Mouse (Mus musculus): ENCODE measurements around the gene Tnfrsf9.

Gene Tnfrsf9

DNA sequence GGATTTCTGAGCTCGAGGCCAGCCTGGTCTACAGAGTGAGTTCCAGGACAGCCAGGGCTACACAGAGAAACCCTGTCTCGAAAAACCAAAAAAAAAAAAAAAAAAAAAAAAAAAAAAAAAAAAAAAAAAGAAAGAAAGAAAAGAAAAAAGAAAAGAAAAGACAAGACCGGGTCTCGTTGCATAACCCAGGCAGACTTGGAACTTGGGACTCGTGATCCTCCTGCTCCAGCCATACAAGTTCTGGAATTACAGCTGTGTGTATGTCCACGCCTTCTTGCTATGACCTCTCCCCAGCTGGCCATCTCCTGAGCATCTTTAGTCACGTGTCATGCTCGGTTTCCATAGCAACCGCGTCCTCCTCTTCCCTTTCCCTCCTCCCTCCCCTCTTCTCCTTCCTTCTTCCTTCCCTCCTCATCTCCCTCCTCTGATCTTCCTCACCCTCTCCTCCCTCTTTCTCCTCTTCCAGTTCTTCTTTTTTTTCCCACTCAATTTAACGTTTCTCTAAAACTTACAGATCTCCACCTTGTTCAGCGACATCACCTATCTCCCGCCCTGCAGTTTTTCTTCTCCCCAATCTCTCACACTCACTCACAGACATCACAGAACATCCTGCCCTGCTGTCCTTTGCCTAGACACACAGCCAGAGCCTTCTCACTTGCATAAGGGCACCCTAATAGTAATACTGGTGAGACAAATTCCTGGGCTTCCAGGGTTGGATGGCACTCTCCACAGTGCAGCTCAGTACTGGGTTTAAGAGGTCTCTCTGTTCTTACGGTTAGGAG lies 12.8 kb downstream of the Tnfrsf9 start:
- DNase-seq (ENCODE audit: low read depth, low spot score), result peak; percentile 67

DNA sequence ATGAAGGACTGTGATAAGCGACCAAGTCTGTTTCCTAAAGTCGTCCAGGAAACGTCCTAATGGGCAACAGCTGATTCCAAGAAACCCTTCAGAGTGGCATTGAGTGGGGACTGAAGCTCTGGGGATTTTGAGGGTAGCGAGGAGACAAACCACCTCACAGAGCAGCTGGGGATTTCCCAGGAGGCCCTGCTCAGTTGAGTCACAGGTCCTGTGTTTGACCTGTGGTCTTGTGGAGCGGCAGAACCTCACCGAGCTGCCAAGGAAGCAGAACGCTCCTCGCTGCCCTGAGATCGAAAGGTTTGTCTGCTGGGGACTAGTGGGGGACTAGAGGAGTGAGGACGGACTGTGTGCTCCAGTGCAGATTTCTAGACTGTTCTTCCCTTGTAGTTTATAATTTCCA lies 13.4 kb downstream of the Tnfrsf9 start:
- DNase-seq (ENCODE audit: low read depth, low spot score), result no peak

DNA sequence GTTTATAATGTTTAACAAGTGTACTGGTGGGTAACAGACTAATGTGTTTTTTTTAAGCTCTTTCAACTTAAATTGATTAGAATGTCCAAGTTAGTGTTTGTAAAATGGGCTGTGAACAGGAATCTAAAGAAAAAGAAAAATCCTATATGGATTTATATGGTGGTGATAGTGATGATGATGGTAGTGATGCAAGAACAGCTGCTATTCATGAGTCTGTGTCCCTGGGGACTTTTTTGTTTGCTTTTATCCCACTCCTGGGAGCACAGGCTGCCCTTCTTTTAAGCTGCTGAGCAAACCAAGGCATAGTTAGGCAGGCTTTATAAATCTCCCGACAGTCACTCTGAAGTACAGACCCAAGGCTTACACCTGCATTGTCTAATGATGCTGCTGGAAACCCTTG lies 19.1 kb downstream of the Tnfrsf9 start:
- DNase-seq (ENCODE audit: low read depth, low spot score), result no peak

DNA sequence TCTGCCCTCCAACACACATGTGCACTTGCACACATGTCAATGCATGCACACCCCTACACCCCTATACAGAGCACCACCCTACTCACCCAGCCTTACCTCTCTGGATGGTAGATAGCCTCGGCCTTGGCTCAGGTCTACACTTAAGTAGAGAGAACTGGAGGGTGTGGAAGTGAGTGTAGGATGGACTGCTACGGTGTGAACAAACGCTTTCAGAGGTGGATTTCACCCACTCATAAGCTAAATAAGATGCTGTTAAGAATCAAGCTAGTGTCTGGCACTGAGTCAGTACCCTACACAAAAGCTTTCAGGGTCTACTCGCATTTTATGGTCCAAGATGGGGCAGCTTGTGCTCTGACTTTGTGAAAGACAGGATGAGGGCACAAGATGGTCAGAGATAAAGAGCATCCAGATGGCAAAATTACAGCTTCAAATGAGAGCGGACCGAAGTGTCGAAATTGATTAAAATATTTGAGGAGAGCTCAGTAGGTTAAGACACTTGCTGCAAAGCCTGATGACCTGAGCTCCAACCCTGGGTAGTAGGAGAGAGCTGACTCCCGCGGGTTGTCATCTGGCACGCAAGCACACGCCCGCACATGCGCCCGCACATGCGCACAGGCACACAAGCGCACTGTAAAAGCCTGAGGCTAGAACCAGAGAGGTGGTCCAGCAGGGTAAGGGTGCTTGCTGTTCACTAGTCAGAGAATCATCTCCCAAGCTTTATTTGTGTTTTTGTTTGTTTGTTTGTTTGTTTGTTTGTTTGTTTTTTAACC lies 23.1 kb downstream of the Tnfrsf9 start:
- peak; percentile 76 for DNase-seq (ENCODE audit: low read depth, low spot score)

DNA sequence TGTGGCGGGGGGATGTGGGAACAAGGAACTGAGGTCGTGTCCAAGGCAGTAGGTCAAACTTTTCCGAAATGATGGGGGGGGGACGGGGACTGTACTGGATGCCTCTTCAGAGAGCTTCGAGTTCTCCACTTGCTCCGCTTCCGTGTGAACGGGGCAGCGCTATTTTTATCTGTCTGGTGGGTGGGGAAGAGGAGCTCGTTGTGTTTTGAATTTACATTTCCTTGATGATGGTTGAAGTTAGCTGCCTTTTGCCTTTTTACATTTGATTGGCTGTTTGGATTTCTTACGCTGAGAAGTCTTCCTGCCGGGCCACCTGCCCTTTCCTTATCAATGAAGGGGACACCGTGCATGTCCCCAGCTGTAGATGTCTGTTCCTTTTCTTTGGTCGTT lies 23.7 kb downstream of the Tnfrsf9 start:
- DNase-seq (ENCODE audit: low read depth, low spot score), result peak; percentile 57

DNA sequence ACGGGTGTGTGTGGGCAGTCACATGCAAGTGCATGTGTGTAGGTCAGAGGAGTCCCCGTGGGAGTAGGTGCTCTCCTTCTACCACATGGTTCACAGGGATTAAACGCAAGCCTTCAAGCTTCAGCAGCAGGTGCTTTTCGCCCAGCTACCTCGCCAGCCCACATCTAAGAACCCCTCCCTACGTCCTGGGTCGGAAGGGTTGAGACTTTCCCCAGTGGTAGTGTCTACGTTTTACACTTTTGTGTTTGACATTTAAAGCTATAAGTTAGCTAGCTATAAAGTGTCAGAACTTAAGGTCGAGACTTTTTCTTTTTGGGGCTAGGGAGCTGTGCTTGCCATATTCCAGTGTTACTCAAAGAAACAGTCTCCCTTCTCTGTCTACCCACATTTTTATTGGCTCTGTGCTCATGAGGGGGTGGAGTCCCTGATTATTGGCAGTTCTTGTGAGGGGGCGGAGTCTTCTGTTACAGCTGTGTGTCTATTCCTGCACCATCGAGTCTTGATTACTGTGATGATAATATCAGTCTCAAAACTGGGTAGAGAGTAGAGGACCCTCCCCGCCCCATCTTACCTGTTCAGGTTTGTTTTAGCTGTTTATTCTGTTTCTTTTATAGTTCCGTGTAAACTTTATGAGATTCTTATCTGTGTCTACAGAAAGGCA lies 25.8 kb downstream of the Tnfrsf9 start:
- peak; percentile 41 for DNase-seq (ENCODE audit: low read depth, low spot score)

DNA sequence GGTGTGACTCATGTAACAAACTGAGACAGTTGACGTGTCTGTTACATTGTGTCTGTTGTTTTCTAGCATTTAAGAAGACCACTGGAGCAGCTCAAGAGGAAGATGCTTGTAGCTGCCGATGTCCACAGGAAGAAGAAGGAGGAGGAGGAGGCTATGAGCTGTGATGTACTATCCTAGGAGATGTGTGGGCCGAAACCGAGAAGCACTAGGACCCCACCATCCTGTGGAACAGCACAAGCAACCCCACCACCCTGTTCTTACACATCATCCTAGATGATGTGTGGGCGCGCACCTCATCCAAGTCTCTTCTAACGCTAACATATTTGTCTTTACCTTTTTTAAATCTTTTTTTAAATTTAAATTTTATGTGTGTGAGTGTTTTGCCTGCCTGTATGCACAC lies 30.3 kb downstream of the Tnfrsf9 start:
- peak; percentile 65 for DNase-seq (ENCODE audit: low read depth, low spot score)

DNA sequence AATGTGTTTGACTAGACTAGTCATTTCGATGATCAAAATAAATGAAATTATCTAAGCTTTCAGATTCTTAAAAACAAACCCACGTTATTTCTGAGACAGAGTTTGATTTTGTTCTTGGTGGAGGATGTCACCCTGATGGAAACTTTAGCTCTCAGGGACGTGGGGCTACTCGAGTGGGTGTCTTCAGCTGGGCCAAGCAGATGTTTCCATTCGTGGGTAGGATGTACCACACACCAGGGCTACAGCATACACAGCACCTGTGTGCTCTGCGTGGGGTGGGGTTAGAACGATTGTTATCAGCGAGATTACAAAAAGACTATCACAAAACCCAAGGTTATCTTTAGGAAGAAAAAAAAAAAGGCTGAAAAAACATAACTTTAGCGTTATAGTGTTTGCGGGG lies 36.6 kb downstream of the Tnfrsf9 start:
- DNase-seq (ENCODE audit: low read depth, low spot score), result no peak

DNA sequence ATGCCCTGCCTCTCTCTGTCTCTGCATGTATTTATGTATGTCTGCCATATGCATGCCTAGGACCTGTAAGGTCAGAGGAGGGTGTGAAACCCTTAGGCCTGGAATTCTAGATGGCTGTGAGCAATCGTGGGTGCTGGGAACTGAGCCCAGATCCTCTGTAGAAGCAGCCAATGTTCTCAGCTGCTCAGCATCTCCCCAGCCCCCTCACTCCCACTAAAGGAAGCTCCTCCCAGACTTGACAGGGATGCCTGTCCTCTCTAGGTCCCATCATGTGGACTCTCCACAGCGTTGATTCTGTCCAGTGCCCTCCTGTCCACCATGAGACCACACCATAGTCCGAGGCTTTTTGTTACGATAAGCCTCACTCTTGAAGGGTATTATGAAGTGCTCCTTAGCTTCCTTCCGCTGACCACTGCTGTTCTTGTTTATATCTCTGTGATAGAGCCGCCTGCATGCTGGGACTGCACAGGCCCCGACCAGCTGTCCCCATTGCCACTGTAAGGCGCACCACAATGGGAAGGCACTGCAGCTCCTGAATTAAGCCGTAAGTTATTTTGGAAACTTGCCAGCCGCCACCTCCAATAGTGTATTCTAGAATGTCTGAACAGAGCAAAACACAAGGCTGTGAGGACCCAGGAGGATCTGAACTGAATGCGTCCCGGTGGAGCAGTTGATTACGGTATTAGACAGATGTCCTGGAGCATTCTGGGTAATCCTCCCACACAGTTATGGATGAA lies 42.2 kb downstream of the Tnfrsf9 start:
- peak; percentile 66 for DNase-seq (ENCODE audit: low read depth, low spot score)

DNA sequence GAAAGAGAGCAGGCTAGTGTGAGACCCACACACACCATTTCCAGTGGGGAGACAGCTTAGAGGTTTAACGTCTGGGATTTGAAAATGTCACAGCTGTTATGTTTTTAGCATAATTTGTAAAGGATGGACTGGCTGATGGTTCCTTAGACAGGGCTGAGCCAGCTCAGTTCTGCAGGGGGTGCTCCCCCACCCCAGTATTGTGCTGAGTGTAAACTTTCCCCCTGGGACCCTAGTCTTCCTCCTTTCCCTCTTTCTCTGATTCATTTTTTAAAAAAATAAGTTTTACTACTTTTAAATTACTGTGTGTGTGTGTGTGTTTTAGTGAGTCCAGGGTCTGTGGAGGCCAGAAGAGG lies 42.7 kb downstream of the Tnfrsf9 start:
- no peak for DNase-seq (ENCODE audit: low read depth, low spot score)

DNA sequence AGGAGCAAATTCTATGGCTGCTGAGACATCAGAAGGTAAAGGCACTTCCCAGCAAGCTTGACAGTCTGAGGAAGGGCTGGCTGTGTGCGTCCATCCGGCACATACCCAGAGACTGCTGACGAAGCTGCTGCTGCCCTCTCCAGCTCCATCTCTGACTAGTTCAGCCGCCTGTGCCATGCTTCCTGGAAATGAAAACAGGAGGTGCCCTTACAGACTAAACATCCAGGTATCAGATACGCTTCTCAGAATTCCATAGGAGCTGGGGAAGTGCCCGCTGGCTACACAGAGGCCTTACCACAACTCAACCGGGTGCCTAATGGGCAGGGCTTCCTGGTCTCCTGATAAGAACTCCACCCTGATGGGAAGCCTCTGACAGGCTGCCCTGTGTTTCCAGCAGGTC lies 44.2 kb downstream of the Tnfrsf9 start:
- no peak for DNase-seq (ENCODE audit: low read depth, low spot score)

DNA sequence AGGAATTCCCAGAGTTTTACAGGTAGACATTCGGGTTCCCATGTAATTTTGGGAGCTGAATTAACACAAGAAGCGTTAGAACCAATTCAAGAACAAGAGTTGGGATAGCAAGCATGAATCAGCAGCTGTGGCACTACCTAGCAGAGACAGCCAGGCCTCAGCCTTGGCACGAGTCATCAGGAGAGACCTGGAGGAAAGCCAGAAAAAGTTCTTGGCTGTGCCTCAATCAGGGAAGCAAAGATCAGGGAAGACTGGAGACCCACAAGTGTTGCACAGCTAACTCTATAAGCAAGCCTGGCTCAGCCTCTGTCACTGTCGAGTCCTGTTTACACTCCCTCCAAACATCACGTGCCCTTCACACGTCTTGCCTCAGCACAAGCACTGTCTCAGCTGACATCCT lies 47.9 kb downstream of the Tnfrsf9 start:
- DNase-seq (ENCODE audit: low read depth, low spot score), result peak; percentile 32

DNA sequence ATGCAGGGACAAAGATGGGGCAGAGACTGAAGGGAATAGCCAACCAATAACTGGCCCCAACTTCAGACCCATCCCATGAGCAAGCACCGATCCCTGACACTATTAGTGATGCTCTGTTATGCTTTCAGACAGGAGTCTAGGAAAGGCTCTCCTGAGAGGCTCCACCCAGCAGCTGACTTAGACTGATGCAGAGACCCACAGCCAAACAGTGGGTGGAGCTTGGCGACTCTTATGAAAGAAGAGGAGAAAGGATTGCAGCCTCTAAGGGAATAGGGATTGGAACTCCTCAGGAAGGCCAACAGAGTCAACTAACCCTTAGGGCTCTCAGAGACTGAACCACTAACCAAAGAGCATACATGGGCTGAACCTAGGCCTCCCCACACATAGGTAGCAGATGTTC lies 49.3 kb downstream of the Tnfrsf9 start:
- DNase-seq (ENCODE audit: low read depth, low spot score), result no peak

DNA sequence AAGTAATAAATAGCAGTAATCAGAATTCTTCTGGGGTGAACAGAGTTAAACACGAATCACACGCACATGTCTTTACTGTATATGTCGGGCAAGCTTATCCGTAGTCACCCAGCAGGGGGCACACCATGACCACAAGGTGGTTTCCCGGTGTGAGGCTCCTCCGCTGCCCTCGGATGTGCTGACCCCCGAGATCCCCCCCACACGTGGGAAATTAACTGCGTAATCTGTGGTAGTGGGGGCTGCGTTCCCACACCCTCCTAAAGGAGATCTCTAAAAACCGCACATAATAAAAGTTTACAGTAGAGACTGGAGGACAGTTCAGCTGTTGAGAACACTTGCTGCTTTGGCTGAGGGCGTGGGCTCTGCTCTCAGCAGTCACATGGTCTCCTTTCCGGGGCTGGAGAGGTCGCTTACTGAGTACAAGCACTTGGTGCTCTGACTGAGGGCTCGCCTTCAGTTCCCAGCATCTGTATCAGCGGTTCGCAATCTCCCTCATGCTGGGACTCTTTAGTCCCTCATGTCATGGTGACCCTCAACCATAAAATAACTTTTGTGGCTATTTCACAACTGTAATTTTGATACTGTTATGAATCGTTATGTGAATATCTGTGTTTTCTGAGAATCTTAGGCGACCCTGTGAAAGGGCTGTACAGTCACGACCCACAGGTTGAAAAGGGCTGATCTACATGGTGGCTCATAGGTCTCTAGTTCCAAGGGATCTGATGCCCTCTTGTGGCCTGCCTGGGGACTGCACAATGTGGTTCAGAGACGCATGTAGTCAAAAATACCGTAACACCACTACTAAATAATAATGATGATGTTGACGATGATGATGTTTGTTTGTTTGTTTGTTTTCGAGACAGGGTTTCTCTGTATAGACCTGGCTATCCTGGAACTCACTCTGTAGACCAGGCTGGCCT lies 50.5 kb downstream of the Tnfrsf9 start:
- peak; percentile 86 for DNase-seq (ENCODE audit: low read depth, low spot score)

DNA sequence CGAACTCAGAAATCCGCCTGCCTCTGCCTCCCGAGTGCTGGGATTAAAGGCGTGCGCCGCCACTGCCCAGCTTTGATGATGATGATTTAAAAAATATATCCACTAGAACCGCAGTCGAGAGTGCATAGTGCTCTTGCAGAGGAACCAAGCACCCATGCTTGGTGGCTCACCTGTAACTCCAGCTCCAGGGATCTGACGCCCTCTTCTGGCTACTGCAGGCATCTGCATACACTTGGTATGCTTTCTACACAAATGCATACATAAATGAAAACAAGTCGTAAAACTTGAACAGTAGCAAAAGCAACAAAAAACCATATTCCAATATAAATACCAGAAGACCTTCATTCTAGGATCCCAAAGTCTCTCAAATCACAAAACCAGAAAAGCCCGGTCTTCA lies 51.2 kb downstream of the Tnfrsf9 start:
- no peak for DNase-seq (ENCODE audit: low read depth, low spot score)

DNA sequence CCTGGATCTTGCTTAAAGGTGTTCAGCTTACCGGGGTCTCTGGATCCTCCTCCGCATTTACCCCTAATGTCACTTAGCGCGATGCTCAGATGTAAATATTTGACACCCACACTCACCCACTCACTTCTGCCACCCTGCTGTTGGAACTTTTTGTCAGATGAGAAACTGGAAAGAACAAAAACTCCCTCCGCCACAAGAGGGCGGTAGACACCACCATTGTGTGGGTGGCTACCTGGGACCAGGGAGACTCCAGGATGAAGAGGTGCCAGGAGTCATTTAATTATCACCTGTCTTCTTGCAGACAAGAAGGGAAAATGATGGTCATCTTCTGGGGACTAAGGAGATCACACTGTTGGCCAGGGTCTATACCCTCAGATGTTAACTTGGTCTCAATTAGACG lies 52.2 kb downstream of the Tnfrsf9 start:
- peak; percentile 69 for DNase-seq (ENCODE audit: low read depth, low spot score)

DNA sequence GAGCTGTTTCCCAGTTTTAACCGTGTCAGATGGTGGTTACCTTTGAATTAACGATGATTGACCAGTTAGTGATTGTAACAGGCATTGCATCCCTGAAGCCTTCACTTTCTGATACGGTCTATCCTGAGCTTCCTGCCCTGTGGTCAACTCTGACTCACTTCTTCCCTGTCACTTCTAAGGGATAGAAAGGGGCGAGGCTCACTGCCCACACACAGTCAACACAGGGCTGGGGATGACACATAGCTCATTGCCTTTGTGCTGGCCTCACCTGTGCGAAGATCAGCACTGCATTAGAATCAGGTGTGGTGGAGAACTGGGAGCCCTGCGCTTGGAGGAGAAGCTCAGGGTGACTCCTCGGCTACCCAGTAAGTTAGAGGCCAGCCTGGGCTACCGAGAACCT lies 54.6 kb downstream of the Tnfrsf9 start:
- no peak for DNase-seq (ENCODE audit: low read depth, low spot score)

DNA sequence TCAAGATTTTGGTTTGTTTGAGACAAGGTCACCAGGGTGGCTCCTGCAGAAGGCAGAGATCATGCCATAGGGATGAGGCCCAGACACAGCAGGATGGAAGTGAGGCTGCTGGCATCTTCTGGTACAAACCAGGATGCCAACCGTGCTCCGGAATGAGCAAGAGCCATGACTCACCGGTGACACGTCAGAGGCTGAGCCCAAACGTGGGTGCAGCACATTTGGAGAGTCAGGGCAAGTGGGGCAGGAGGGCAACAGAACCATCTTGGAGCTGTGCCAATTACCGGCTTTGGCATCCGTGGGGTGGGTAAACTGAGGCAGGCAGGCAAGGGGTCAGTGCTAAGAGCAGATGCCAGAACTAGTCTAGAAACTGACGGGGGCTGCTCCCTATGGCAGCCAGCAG lies 58.9 kb downstream of the Tnfrsf9 start:
- peak; percentile 77 for DNase-seq (ENCODE audit: low read depth, low spot score)

DNA sequence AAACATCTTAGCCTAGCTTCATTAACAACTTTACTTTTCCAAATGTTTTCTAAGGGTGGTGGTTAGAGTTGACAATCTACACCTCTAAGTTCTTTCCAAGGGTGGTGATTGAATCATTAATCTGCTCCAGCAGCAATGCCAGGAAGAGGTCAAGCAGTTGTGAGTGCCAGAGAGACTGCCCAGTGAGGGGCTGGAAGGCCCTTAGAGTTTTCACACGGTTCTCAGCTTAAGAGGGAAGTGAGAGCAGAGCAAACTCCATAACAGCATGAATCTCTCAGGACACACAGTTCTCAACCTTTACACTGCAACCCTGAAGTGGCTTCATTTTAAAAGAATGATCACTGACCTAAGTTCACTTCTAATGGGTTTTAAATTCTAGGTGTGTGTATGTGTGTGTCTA lies 60.8 kb downstream of the Tnfrsf9 start:
- DNase-seq (ENCODE audit: low read depth, low spot score), result no peak

DNA sequence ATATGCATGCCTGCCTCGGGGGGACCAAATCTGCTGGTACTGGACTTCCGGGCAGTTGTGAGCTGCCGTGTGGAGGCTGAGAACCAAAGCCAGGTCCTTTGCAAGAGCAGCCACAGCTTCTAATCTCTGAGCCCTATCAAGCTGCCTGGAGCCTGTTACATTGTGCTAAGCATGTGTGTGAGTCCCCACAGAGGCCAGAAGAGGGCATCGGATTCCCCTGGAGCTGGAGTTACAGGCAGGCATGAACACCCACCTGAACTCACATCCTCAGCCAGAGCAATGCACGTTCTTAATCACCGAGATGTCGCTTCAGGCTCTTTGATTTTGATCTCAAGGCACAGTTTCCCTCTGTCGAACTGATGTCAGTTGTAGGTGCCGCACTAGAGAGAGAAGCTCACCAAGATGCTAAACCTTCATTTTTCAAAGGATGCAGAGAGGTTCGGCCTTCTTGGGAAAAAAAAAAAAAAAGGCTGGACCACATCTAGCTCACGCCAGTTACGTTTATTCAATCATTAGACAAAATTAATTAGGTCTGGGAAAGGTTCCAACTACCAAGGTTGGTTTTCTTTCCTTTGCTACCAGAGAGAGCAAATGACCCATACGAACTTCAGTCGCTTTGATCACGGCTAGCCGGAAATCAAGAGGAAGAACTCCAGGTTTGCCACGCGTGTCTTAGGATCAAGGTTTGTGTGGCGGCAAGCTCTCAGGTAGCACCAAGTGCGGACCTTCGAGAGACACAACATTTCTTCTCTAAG lies 64.0 kb downstream of the Tnfrsf9 start:
- no peak for DNase-seq (ENCODE audit: low read depth, low spot score)
